Mouse (Mus musculus) brown adipose tissue, adult 24 weeks (tissue): ENCODE measurements around the gene Mvd. TPM values are rescaled to one million over a fixed set of nuclear protein-coding genes. Genes with fewer than 3 reads are reported as not detected.

ENCODE experiments used
- H3K27ac ChIP-seq: fragments of 200-500 bp; replicated peaks from 2 replicates; pipeline ENCODE4 v1.5.1; 2012; ENCODE audit warnings: low read depth, mild to moderate bottlenecking, low read length
- H3K4me1 ChIP-seq: fragments of 200-500 bp; 2 replicates; pipeline ENCODE4 v1.6.1; 2012; ENCODE audit warnings: low read length, mixed read lengths; ENCODE audit not compliant: control insufficient read depth, insufficient read depth, insufficient read length
- H3K4me3 ChIP-seq: fragments of 200-500 bp; 2 replicates; pipeline ENCODE4 v1.5.1; 2012; ENCODE audit warnings: low read depth, mild to moderate bottlenecking, low read length, moderate library complexity; ENCODE audit not compliant: insufficient read depth
- polyA plus RNA-seq: library from polyadenylated mRNA; stranded (reverse); fragments of >200 nt; gene quantifications from 2 replicates; pipeline ENCODE4 v1.2.4, GENCODE M21; 2012; ENCODE audit not compliant: missing spikeins, insufficient read depth, insufficient read length

Mvd gene
- polyA plus RNA-seq, 1 experiment, result 10.0 TPM

GRCm38 (mm10) chr8:122439336-122439735 lies 3.9 kb downstream of the Mvd start:
- H3K4me3 ChIP-seq, result no peak overlapping the region
- H3K27ac ChIP-seq, result no peak overlapping the region
- H3K4me1 ChIP-seq, result no peaks in the 10 kb centered on the region; the same call in 1 of the 2 replicates

- Histone ChIP-seq H3K4me3 (no peak overlapping the region), H3K27ac (no peak overlapping the region)
These were observed 5.4 kb downstream of the Mvd start for GRCm38 (mm10) chr8:122437708-122438331.

GRCm38 (mm10) chr8:122436586-122437125 lies 6.6 kb downstream of the Mvd start:
- no peak overlapping the region for H3K27ac ChIP-seq
- peaks cover 4% of the 10 kb centered on the region; the same call in 1 of the 2 replicates for H3K4me1 ChIP-seq
- no peak overlapping the region for H3K4me3 ChIP-seq

More at GRCm38 (mm10) chr8:122437708-122438331, 5.4 kb downstream of the Mvd start:
- peaks cover 4% of the 10 kb centered on the region; the same call in 1 of the 2 replicates for H3K4me1 ChIP-seq

- Histone ChIP-seq H3K4me1 (peaks cover 6% of the 10 kb centered on the region), H3K4me3 (no peak overlapping the region), H3K27ac (no peak overlapping the region)
These were observed 7.1 kb downstream of the Mvd start for GRCm38 (mm10) chr8:122436146-122436545.

- no peak overlapping the region for H3K27ac ChIP-seq
- peaks cover 7% of the 10 kb centered on the region for H3K4me1 ChIP-seq
- H3K4me3 ChIP-seq, result no peak overlapping the region
These were observed 7.8 kb downstream of the Mvd start for GRCm38 (mm10) chr8:122435375-122435774.

- peak overlapping the region; percentile 78 for H3K4me3 ChIP-seq
- peak overlapping the region; percentile 74 for H3K27ac ChIP-seq
- peaks cover 7% of the 10 kb centered on the region for H3K4me1 ChIP-seq
These were observed 9.8 kb downstream of the Mvd start for GRCm38 (mm10) chr8:122433269-122433905.

GRCm38 (mm10) chr8:122432443-122433268 lies 10.6 kb downstream of the Mvd start, which contains the start of gene Cyba:
Gene Cyba (minus strand): TSS chr8:122432930.
- Histone ChIP-seq H3K4me3 (peak within 1 kb of the TSS; percentile 78), H3K27ac (peak within 1 kb of the TSS; percentile 74), H3K4me1 (peaks cover 7% of the 10 kb centered on the region)

GRCm38 (mm10) chr8:122431694-122432442 lies 11.4 kb downstream of the Mvd start:
- Histone ChIP-seq H3K4me1 (peaks cover 7% of the 10 kb centered on the region), H3K27ac (peak overlapping the region; percentile 74), H3K4me3 (peak overlapping the region; percentile 78)

GRCm38 (mm10) chr8:122430646-122431045 lies 12.6 kb downstream of the Mvd start:
- peaks cover 7% of the 10 kb centered on the region for H3K4me1 ChIP-seq
- peak overlapping the region; percentile 34 for H3K27ac ChIP-seq
- no peak overlapping the region for H3K4me3 ChIP-seq

GRCm38 (mm10) chr8:122430058-122430636 lies 13.1 kb downstream of the Mvd start:
- H3K27ac ChIP-seq, result peak overlapping the region; percentile 77
- no peak overlapping the region for H3K4me3 ChIP-seq
- peaks cover 7% of the 10 kb centered on the region for H3K4me1 ChIP-seq

GRCm38 (mm10) chr8:122428163-122428562 lies 15.1 kb downstream of the Mvd start:
- peaks cover 5% of the 10 kb centered on the region for H3K4me1 ChIP-seq
- no peak overlapping the region for H3K27ac ChIP-seq
- H3K4me3 ChIP-seq, result no peak overlapping the region

GRCm38 (mm10) chr8:122427607-122428006 lies 15.6 kb downstream of the Mvd start:
- no peak overlapping the region for H3K4me3 ChIP-seq
- peaks cover 3% of the 10 kb centered on the region; the same call in 1 of the 2 replicates for H3K4me1 ChIP-seq
- no peak overlapping the region for H3K27ac ChIP-seq

- Histone ChIP-seq H3K4me3 (no peak overlapping the region), H3K4me1 (peaks cover under 1% of the 10 kb centered on the region; the same call in 1 of the 2 replicates), H3K27ac (no peak overlapping the region)
These were observed 17.1 kb downstream of the Mvd start for GRCm38 (mm10) chr8:122426145-122426544.

GRCm38 (mm10) chr8:122423659-122424058 lies 19.6 kb downstream of the Mvd start:
- Histone ChIP-seq H3K27ac (no peak overlapping the region), H3K4me3 (no peak overlapping the region), H3K4me1 (no peaks in the 10 kb centered on the region)
